Comparison of ENCODE assay signal across 10 mouse cellular contexts in the genomic region with DNA sequence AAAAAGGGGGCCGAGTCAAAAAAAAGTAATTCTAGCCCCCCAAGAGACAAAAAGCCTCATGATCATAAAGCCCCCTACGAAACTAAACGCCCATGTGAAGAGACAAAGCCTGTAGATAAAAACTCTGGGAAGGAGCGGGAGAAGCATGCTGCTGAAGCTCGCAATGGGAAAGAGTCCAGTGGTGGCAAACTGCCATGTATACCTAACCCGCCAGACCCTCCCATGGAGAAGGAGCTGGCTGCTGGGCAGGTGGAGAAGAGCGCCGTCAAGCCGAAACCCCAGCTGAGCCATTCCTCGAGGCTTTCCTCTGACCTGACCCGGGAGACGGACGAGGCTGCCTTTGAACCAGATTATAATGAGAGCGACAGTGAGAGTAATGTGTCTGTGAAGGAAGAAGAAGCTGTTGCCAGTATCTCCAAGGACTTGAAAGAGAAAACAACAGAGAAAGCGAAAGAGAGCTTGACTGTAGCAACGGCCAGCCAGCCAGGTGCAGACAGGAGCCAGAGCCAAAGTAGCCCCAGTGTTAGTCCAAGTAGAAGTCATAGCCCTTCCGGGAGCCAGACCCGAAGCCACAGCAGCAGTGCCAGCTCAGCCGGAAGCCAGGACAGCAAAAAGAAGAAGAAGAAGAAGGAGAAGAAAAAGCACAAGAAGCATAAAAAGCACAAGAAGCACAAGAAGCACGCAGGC. TPM values are rescaled to one million over a fixed set of nuclear protein-coding genes. Genes with fewer than 3 reads are reported as not detected.
DNase-seq lines count a peak whose midpoint lies in the region; TF ChIP-seq lines count a peak whose summit lies in the region.
"Had no signal": no experiment of that assay in that cellular context is flagged by ENCODE, and none has a peak within 500 bp of the region (broad histone marks: within the 10 kb centered on the region; RNA-seq: fewer than 3 reads in every experiment).

No protein-coding gene starts in this region.

- no peak for TF ChIP-seq CTCF in layer of hippocampus, adult 2 months (conservative IDR thresholded peaks at IDR 0.05)

- DNase-seq in layer of hippocampus, adult 2 months (ENCODE audit: low spot score in 2 of 2) = no peak
- DNase-seq in layer of hippocampus, postnatal 14 days (ENCODE audit: low spot score in 2 of 2) = no peak
- peak; percentile 64 for DNase-seq in brain, adult 2 months (ENCODE audit: low read depth, low spot score)
- peak; percentile 67 for DNase-seq in cerebellum, adult 11-12 months
- peak; percentile 3 to 25 for DNase-seq in gastrocnemius, adult 8-10 months (ENCODE audit: low spot score in 2 of 2)
- DNase-seq in frontal cortex, postnatal 14 days (ENCODE audit: low spot score in 2 of 2) = no peak
- DNase-seq in kidney, adult 8-10 months = no peak
- DNase-seq: thymus, postnatal 4 days had no signal

- peak overlapping the region; percentile 25; the same call in 1 of the 2 replicates for H3K27ac ChIP-seq in layer of hippocampus, adult 2 months
- H3K27ac ChIP-seq: embryonic facial prominence, embryonic 12.5 days; forebrain, embryonic 15.5 days had no signal

- H3K4me3 ChIP-seq in layer of hippocampus, adult 2 months = no peak overlapping the region
- H3K4me3 ChIP-seq: embryonic facial prominence, embryonic 12.5 days; forebrain, embryonic 15.5 days had no signal

RNA-seq across cellular contexts. Expression of gene Rbbp6, which starts 36.0 kb away (rescaled TPM):
- 10 to 100 TPM; 70.9 to 78.7 TPM for total RNA-seq in layer of hippocampus, adult 2 months (2021)
- total RNA-seq in layer of hippocampus, postnatal 14 days (2021) = 10 to 100 TPM; 57.6 to 70.6 TPM
- total RNA-seq in gastrocnemius, adult 8-10 months (2022) = 10 to 100 TPM; 19.9 to 30.5 (median 22.2) TPM

Comparison
In these comparisons a context has a peak if more than half of its experiments do, and no peak if none do; other contexts are left out.
1. DNase-seq: peak in brain, adult 2 months (single experiment), cerebellum, adult 11-12 months (single experiment) and gastrocnemius, adult 8-10 months (2 of 2); none in layer of hippocampus, adult 2 months (0 of 2), layer of hippocampus, postnatal 14 days (0 of 2), frontal cortex, postnatal 14 days (0 of 2) and kidney, adult 8-10 months (0 of 2).